ENCODE assay signal across 16 mouse cellular contexts in genomic region chr8:117742431-117743012, GRCm38 (mm10). TPM values are rescaled to one million over a fixed set of nuclear protein-coding genes. Genes with fewer than 3 reads are reported as not detected.
DNase-seq lines count a peak whose midpoint lies in the region; ATAC-seq and TF ChIP-seq lines count a peak whose summit lies in the region.
"Had no signal": no experiment of that assay in that cellular context is flagged by ENCODE, and none has a peak within 500 bp of the region (broad histone marks: within the 10 kb centered on the region; RNA-seq: fewer than 3 reads in every experiment).

No protein-coding gene starts in this region.

- H3K27me3 ChIP-seq in lung, postnatal 0 days (replicated peaks; ENCODE audit: insufficient read depth, low read length), result no peaks in the 10 kb centered on the region
- no peaks in the 10 kb centered on the region for H3K27me3 ChIP-seq in kidney, adult 2 months (replicated peaks; ENCODE audit: control insufficient read depth, insufficient read depth, low read length)

- H3K4me3 ChIP-seq in lung, postnatal 0 days (ENCODE audit: low read depth, low read length), result no peak overlapping the region
- H3K4me3 ChIP-seq in lung, adult 2 months (replicated peaks; ENCODE audit: extremely low read depth, low read depth, low read length), result no peak overlapping the region
- no peak overlapping the region for H3K4me3 ChIP-seq in kidney, adult 2 months (ENCODE audit: insufficient read depth, low read depth, low read length)
- H3K4me3 ChIP-seq: myocyte had no signal

- WGBS in lung, postnatal 0 days, result 72% methylated on average over 15 of the region's 15 CpGs
- WGBS in lung, adult 2 months, result 70% methylated on average over 15 of the region's 15 CpGs
- WGBS in kidney, adult 2 months, result 50% methylated on average over 15 of the region's 15 CpGs

- no peaks in the 10 kb centered on the region for H3K4me1 ChIP-seq in lung, postnatal 0 days (ENCODE audit: insufficient read depth, low read depth, low read length)
- no peaks in the 10 kb centered on the region for H3K4me1 ChIP-seq in lung, adult 2 months (ENCODE audit: control insufficient read depth, insufficient read depth, low read length)
- H3K4me1 ChIP-seq in kidney, adult 2 months (ENCODE audit: control insufficient read depth, insufficient read depth, low read length), result peaks cover 17% of the 10 kb centered on the region; the same call in 1 of the 2 replicates

- no peak for TF ChIP-seq CTCF in lung, postnatal 0 days (IDR thresholded peaks at IDR 0.05)
- no peak for TF ChIP-seq CTCF in lung, adult 2 months (IDR thresholded peaks at IDR 0.05; ENCODE audit: insufficient read depth, low read length)
- TF ChIP-seq CTCF in kidney, adult 2 months (conservative IDR thresholded peaks at IDR 0.05; ENCODE audit: insufficient read depth, insufficient read length, low read depth, low read length), result no peak

- H3K9me3 ChIP-seq in lung, postnatal 0 days (ENCODE audit: low read length), result no peaks in the 10 kb centered on the region

- DNase-seq in cerebellum, postnatal 10 days, result peak; percentile 29 to 31
- DNase-seq in cerebellum, postnatal 25 days, result no peak
- DNase-seq in lung, postnatal 0 days (ENCODE audit: low spot score), result peak; percentile 10
- no peak for DNase-seq in lung, adult 2 months
- DNase-seq in kidney, adult 2 months, result peak; percentile 89
- DNase-seq in retina, postnatal 1 day, result peak; percentile 86
- DNase-seq in B cell, adult 2 months, result no peak
- no peak for DNase-seq in layer of hippocampus, adult 9-10 months (ENCODE audit: low spot score)
- DNase-seq: cerebellum, adult 9-10 months; thymus, postnatal 4 days had no signal

- H3K27ac ChIP-seq in lung, postnatal 0 days (ENCODE audit: low read length), result no peak overlapping the region
- peak overlapping the region; percentile 43 for H3K27ac ChIP-seq in kidney, adult 2 months (ENCODE audit: insufficient read depth, low read depth, low read length)
- H3K27ac ChIP-seq: liver, embryonic 14.5 days had no signal

- no peak; the same call in 1 of the 2 replicates for ATAC-seq in lung, postnatal 0 days
- ATAC-seq: forebrain, embryonic 16.5 days; inflammation-experienced regulatory T-cells, adult 6 months had no signal

- no peaks in the 10 kb centered on the region for H3K36me3 ChIP-seq in lung, postnatal 0 days (ENCODE audit: insufficient read depth, low read length)
- no peaks in the 10 kb centered on the region for H3K36me3 ChIP-seq in kidney, adult 2 months (ENCODE audit: control insufficient read depth, insufficient read depth, low read length)
- H3K36me3 ChIP-seq: G1E had no signal

- H3K9ac ChIP-seq in lung, postnatal 0 days (replicated peaks; ENCODE audit: low read depth), result no peak overlapping the region
- H3K9ac ChIP-seq: liver, embryonic 14.5 days had no signal

- TF ChIP-seq EP300 in lung, postnatal 0 days (IDR thresholded peaks at IDR 0.05), result no peak

- no peak overlapping the region for H3K4me2 ChIP-seq in lung, postnatal 0 days (replicated peaks; ENCODE audit: low read depth, low read length)

- no peak for TF ChIP-seq POLR2A in lung, adult 2 months (IDR thresholded peaks at IDR 0.05; ENCODE audit: borderline replicate concordance, extremely low read depth, low read depth, low read length)
- no peak for TF ChIP-seq POLR2A in kidney, adult 2 months (IDR thresholded peaks at IDR 0.05; ENCODE audit: low read depth, low read length)

RNA-seq across cellular contexts. Expression of gene Hsd17b2, which starts 40.8 kb away (rescaled TPM):
- 0.16 and 0.24 TPM in 2 replicates for polyA plus RNA-seq in lung, postnatal 0 days (2015; fragmentation: Nextera tagmentation; extraction: Ambion mirVana)
- 0.79 and 5.2 TPM in 2 replicates for polyA plus RNA-seq in lung, adult 2 months (2012; rRNA removed)
- polyA plus RNA-seq in kidney, adult 2 months (2012; rRNA removed), result 3.0 and 4.2 TPM in 2 replicates
- polyA plus RNA-seq: forebrain, embryonic 16.5 days; G1E; heart, postnatal 0 days; myocyte had no signal

RNA-seq across cellular contexts. Expression of gene Mphosph6, which starts 59.2 kb away (rescaled TPM):
- polyA plus RNA-seq in lung, postnatal 0 days (2015; fragmentation: Nextera tagmentation; extraction: Ambion mirVana), result 32.2 and 32.6 TPM in 2 replicates
- polyA plus RNA-seq in lung, adult 2 months (2012; rRNA removed), result 4.3 and 10.2 TPM in 2 replicates
- polyA plus RNA-seq in kidney, adult 2 months (2012; rRNA removed), result 3.7 and 4.8 TPM in 2 replicates

Comparison
In these comparisons a context has a peak if more than half of its experiments do, and no peak if none do; other contexts are left out.
1. DNase-seq: peak in cerebellum, postnatal 10 days (2 of 2), lung, postnatal 0 days (single experiment), kidney, adult 2 months (single experiment) and retina, postnatal 1 day (single experiment); none in cerebellum, postnatal 25 days (0 of 2), lung, adult 2 months (single experiment), B cell, adult 2 months (0 of 2) and layer of hippocampus, adult 9-10 months (single experiment).